Mouse (Mus musculus) lung, embryonic 14.5 days (tissue): ENCODE data around the gene RPS10-NUDT3. TPM values are rescaled to one million over a fixed set of nuclear protein-coding genes. Genes with fewer than 3 reads are reported as not detected.

Source experiments
- ATAC-seq: fragments of 200-750 bp; cut with Nextera tagmentation; 2 replicates; pipeline ENCODE4 v1.8.0; 2017; ENCODE audit warnings: mild to moderate bottlenecking, moderate TSS enrichment, moderate library complexity; ENCODE audit not compliant: insufficient read depth
- DNase-seq: peaks from one replicate; pipeline ENCODE4 v3.0.0-alpha.2; 2015
- H3K27ac ChIP-seq: fragments of 300-500 bp; sonication (generic); 2 replicates; pipeline ENCODE4 v1.5.1; 2014; ENCODE audit warnings: low read depth, mild to moderate bottlenecking, moderate library complexity
- H3K27me3 ChIP-seq: fragments of 300-500 bp; sonication (generic); 2 replicates; pipeline ENCODE4 v1.6.1; 2014; ENCODE audit warnings: low read length, control low read depth; ENCODE audit not compliant: insufficient read depth
- H3K36me3 ChIP-seq: fragments of 300-500 bp; sonication (generic); 2 replicates; pipeline ENCODE4 v1.6.1; 2014; ENCODE audit warnings: control low read depth; ENCODE audit not compliant: insufficient read depth
- H3K4me1 ChIP-seq: fragments of 300-500 bp; sonication (generic); 2 replicates; pipeline ENCODE4 v1.6.1; 2014; ENCODE audit warnings: antibody characterized with exemption, control low read depth; ENCODE audit not compliant: insufficient read depth
- H3K4me2 ChIP-seq: fragments of 300-500 bp; sonication (generic); 2 replicates; pipeline ENCODE4 v1.6.1; 2014; ENCODE audit warnings: mild to moderate bottlenecking
- H3K4me3 ChIP-seq: fragments of 300-500 bp; sonication (generic); 2 replicates; pipeline ENCODE4 v1.5.1; 2014; ENCODE audit warnings: low read depth, low read length
- H3K9ac ChIP-seq: fragments of 300-500 bp; sonication (generic); 2 replicates; pipeline ENCODE4 v1.6.1; 2014
- H3K9me3 ChIP-seq: fragments of 300-500 bp; sonication (generic); 2 replicates; pipeline ENCODE4 v1.6.1; 2016; ENCODE audit warnings: low read depth, low read length, control low read depth
- CTCF ChIP-seq: IDR thresholded peaks from 2 replicates; pipeline ENCODE4 v1.5.1; 2016; ENCODE audit warnings: antibody characterized with exemption, low read depth
- whole genome bisulfite sequencing: fragments of 180-500 bp; shearing (Covaris S2); extraction: QIAGEN DNeasy Blood & Tissue Kit; methylation state at CpG from one replicate; pipeline ENCODE4 v1.1.7; 2014; 5-methylcytosine and 5-hydroxymethylcytosine counted together
- polyA plus RNA-seq: library from polyadenylated mRNA; unstranded; fragments of >200 nt; fragmentation: Nextera tagmentation; extraction: Ambion mirVana; gene quantifications from 2 replicates; pipeline ENCODE4 v1.2.1, GENCODE M21; 2014

The RPS10-NUDT3 gene
- polyA plus RNA-seq, 1 experiment from 2014 or later = not detected

DNA sequence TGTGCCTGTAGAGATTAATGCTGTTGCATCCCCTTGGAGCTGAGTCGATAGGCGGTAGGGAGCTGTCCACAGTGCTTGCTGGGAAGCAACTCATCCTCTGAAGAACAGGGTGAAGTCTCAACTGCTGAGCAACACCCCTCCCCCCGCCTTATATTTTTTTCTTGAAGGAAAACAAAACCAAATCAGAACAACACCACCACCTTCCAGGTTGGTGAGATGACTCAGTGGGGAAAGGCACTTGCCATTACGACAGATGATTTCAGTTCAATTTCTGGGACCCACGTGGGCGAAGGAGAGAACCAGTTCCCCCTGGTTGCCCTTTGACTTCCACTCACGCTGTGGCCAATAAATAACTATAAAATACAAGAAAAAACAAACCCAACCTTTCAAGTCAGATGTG, 23.7 kb upstream of the RPS10-NUDT3 start:
- H3K9ac ChIP-seq = no peak overlapping the region
- H3K4me1 ChIP-seq = no peaks in the 10 kb centered on the region
- H3K4me3 ChIP-seq = no peak overlapping the region
- peaks cover 31% of the 10 kb centered on the region for H3K27me3 ChIP-seq
- no peaks in the 10 kb centered on the region for H3K9me3 ChIP-seq
- H3K36me3 ChIP-seq = no peaks in the 10 kb centered on the region
- no peak overlapping the region for H3K27ac ChIP-seq
- ATAC-seq (no peak), DNase-seq (no peak)
- 60% methylated on average over 7 of the region's 7 CpGs for WGBS
- no peak overlapping the region for H3K4me2 ChIP-seq
- TF ChIP-seq CTCF = no peak

DNA sequence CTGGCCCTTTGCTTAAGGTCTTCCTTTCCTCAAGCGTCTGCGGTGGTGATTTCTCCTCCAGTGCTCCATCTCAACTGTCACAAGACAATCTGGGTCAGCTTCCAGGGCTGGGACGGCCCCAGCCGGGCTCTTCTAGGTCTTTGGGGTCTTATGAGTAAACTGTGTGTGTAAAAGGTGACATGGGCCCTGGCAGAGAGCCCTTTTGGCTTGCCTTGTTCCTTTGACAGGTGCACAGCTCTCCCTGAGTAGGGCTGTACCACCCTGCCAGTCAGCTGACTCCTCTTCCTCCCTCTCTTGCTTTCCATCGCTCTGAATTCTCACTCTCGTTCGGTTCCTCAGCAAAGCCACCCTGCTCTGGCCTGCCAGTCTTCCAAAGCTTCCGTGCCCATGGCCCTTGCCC, 22.1 kb upstream of the RPS10-NUDT3 start:
- Histone ChIP-seq H3K9me3 (no peaks in the 10 kb centered on the region), H3K27me3 (peaks cover 31% of the 10 kb centered on the region)

DNA sequence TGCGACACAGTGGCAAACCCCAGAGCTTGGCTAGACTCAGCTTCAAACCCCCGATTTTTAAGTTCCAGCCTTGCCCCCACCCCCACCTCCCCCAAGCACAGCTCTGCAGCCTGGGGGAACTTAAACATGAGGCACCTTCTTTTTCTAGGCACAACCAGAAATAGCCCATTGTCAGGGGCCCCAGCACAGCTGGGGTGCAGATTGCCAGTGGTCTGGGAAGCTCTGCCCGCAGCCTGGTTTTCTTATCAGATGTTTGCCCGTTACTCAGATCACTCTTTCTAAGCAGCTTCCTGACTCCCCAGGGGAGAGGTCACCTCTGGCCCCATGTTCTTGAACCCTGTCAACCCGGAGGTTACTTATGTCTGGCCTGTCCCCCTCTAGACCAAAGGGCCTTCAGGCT, 21.4 kb upstream of the RPS10-NUDT3 start:
- WGBS = 5% methylated on average over 5 of the region's 5 CpGs
- H3K27me3 ChIP-seq = peaks cover 31% of the 10 kb centered on the region
- H3K4me2 ChIP-seq = no peak overlapping the region

More for the DNA sequence above, 22.1 kb upstream of the RPS10-NUDT3 start:
- ATAC-seq (no peak), DNase-seq (no peak)
- no peaks in the 10 kb centered on the region for H3K4me1 ChIP-seq
- H3K27ac ChIP-seq = no peak overlapping the region
- no peak overlapping the region for H3K4me3 ChIP-seq
- whole genome bisulfite sequencing = 60% methylated on average over 8 of the region's 8 CpGs
- no peaks in the 10 kb centered on the region for H3K36me3 ChIP-seq
- no peak overlapping the region for H3K9ac ChIP-seq
- TF ChIP-seq CTCF = no peak
- H3K4me2 ChIP-seq = no peak overlapping the region

GRCm38 (mm10) chr17:27656011-27656399, 21.0 kb upstream of the RPS10-NUDT3 start:
- no peaks in the 10 kb centered on the region for H3K9me3 ChIP-seq
- peak overlapping the region; percentile 41 for H3K4me3 ChIP-seq
- H3K36me3 ChIP-seq = no peaks in the 10 kb centered on the region
- no peak overlapping the region for H3K9ac ChIP-seq
- under 1% methylated on average over 14 of the region's 14 CpGs for WGBS
- no peak overlapping the region for H3K27ac ChIP-seq
- no peaks in the 10 kb centered on the region for H3K4me1 ChIP-seq
- DNase-seq (no peak), ATAC-seq (no peak)
- H3K27me3 ChIP-seq = peaks cover 31% of the 10 kb centered on the region
- H3K4me2 ChIP-seq = peak overlapping the region; percentile 69
- TF ChIP-seq CTCF = no peak

More for the DNA sequence above, 21.4 kb upstream of the RPS10-NUDT3 start:
- no peak overlapping the region for H3K4me3 ChIP-seq
- H3K9ac ChIP-seq = no peak overlapping the region
- TF ChIP-seq CTCF = no peak
- DNase-seq (no peak), ATAC-seq (no peak)
- H3K4me1 ChIP-seq = no peaks in the 10 kb centered on the region
- no peaks in the 10 kb centered on the region for H3K9me3 ChIP-seq
- H3K36me3 ChIP-seq = no peaks in the 10 kb centered on the region
- no peak overlapping the region for H3K27ac ChIP-seq

DNA sequence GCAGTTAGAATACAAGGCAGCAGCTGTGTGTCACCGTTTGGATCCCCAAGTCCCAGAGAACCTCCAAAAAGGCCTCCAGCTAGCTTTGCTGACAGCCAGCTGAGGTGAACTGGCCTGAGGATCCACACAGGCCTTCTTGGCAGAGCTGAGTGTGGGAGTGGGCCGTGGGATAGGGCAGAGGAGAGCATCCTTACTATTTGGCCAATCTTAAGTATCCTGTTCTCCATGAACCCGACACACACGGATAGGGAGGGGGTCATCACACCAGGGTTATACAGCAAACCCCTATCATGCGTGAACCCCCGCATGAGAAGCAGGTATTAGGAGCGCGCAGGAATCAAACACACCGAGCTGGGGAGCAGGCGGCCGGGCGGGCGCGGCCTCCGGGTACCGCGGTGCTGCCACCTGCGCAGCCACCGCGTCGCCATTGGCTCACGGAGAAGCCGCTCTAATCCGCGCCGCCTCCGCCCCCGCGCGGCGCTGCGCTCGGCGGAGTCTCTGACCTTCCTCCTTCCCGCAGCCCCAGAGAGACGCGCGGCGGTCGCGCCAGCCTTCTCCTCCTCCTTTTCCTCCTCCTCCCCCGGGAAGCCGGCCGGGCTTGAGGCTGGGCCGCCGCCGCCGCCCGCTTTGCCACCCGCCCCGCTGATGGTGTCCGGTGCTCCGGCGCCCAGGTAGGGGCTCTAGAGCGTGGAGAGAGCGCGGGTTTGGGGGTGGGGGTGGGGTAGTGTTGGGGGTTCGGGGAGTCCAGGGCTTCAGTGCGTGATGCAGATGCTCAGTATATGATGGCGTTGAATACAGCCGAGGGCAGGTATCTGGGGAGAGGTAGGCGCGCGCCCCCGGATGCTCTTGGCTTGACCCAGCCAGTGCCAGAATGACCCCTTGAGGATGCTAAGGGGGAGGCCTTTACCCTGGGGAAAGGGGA, 20.3 kb upstream of the RPS10-NUDT3 start, which contains the start of gene Pacsin1:
Pacsin1 (plus strand) TSS at position 421 of the 922 bp plus-strand sequence.
- Histone ChIP-seq H3K9ac (0 out of 2 replicates have a peak within 1 kb of the TSS, but pooled peaks have one; percentile 1), H3K4me3 (peak within 1 kb of the TSS; percentile 41), H3K9me3 (no peaks in the 10 kb centered on the region), H3K4me1 (no peaks in the 10 kb centered on the region), H3K27me3 (peaks cover 31% of the 10 kb centered on the region), H3K27ac (no peak within 1 kb of the TSS), H3K4me2 (peak within 1 kb of the TSS; percentile 69), H3K36me3 (no peaks in the 10 kb centered on the region)
- WGBS = 1% methylated on average over 61 of the region's 65 CpGs
- DNase-seq (peak; percentile 56), ATAC-seq (peak; percentile 28; the same call in 1 of the 2 replicates)
- TF ChIP-seq CTCF = no peak

- WGBS = 35% methylated on average over 10 of the region's 10 CpGs
- H3K4me3 ChIP-seq = no peak overlapping the region
- no peak for ATAC-seq
These were observed 18.4 kb upstream of the RPS10-NUDT3 start for GRCm38 (mm10) chr17:27653253-27653959.

More at GRCm38 (mm10) chr17:27653253-27653959, 18.4 kb upstream of the RPS10-NUDT3 start:
- H3K27ac ChIP-seq = no peak overlapping the region
- H3K9ac ChIP-seq = no peak overlapping the region
- no peaks in the 10 kb centered on the region for H3K36me3 ChIP-seq
- no peak for DNase-seq
- H3K27me3 ChIP-seq = peaks cover 31% of the 10 kb centered on the region
- H3K4me2 ChIP-seq = no peak overlapping the region
- H3K9me3 ChIP-seq = no peaks in the 10 kb centered on the region
- no peaks in the 10 kb centered on the region for H3K4me1 ChIP-seq
- TF ChIP-seq CTCF = no peak
